Mouse (Mus musculus): ENCODE data around the gene Fabp1. TPM values are rescaled to one million over a fixed set of nuclear protein-coding genes. Genes with fewer than 3 reads are reported as not detected.

The Fabp1 gene
- 0.07 and 0.08 TPM in 2 replicates for polyA plus RNA-seq (2012)

- Histone ChIP-seq H3K4me1 (ENCODE audit: control insufficient read depth) (no peaks in the 10 kb centered on the region), H3K27me3 (ENCODE audit: control insufficient read depth) (no peaks in the 10 kb centered on the region), H3K36me3 (ENCODE audit: control insufficient read depth) (peaks cover 4% of the 10 kb centered on the region; the same call in 1 of the 2 replicates), H3K4me3 (replicated peaks) (peak within 1 kb of the TSS; percentile 8), H3K9me3 (ENCODE audit: control insufficient read depth, low read length) (no peaks in the 10 kb centered on the region)
- no peak for TF ChIP-seq TAL1 (IDR thresholded peaks at IDR 0.05; ENCODE audit: low read length)
- TF ChIP-seq GATA1 (IDR thresholded peaks at IDR 0.05; ENCODE audit: low read length), result no peak
Observed at GRCm38 (mm10) chr6:71199612-71200011, at the start of gene Fabp1. Fabp1 (plus strand) TSS chr6:71199827.

- Histone ChIP-seq H3K36me3 (ENCODE audit: control insufficient read depth) (no peaks in the 10 kb centered on the region), H3K9me3 (ENCODE audit: control insufficient read depth, low read length) (no peaks in the 10 kb centered on the region), H3K27me3 (ENCODE audit: control insufficient read depth) (no peaks in the 10 kb centered on the region), H3K4me3 (replicated peaks) (no peak overlapping the region), H3K4me1 (ENCODE audit: control insufficient read depth) (no peaks in the 10 kb centered on the region)
- TF ChIP-seq GATA1 (IDR thresholded peaks at IDR 0.05; ENCODE audit: low read length) (no peak), TAL1 (IDR thresholded peaks at IDR 0.05; ENCODE audit: low read length) (no peak)
Observed at GRCm38 (mm10) chr6:71151098-71151497, 48.5 kb upstream of the Fabp1 start.

GRCm38 (mm10) chr6:71153486-71153885, 46.1 kb upstream of the Fabp1 start:
- no peaks in the 10 kb centered on the region for H3K9me3 ChIP-seq (ENCODE audit: control insufficient read depth, low read length)
- H3K4me3 ChIP-seq (replicated peaks), result no peak overlapping the region
- no peaks in the 10 kb centered on the region for H3K36me3 ChIP-seq (ENCODE audit: control insufficient read depth)
- H3K27me3 ChIP-seq (ENCODE audit: control insufficient read depth), result no peaks in the 10 kb centered on the region
- H3K4me1 ChIP-seq (ENCODE audit: control insufficient read depth), result no peaks in the 10 kb centered on the region
- no peak for TF ChIP-seq TAL1 (IDR thresholded peaks at IDR 0.05; ENCODE audit: low read length)
- no peak for TF ChIP-seq GATA1 (IDR thresholded peaks at IDR 0.05; ENCODE audit: low read length)

- Histone ChIP-seq H3K9me3 (ENCODE audit: control insufficient read depth, low read length) (no peaks in the 10 kb centered on the region), H3K4me1 (ENCODE audit: control insufficient read depth) (no peaks in the 10 kb centered on the region), H3K36me3 (ENCODE audit: control insufficient read depth) (no peaks in the 10 kb centered on the region), H3K4me3 (replicated peaks) (no peak overlapping the region), H3K27me3 (ENCODE audit: control insufficient read depth) (no peaks in the 10 kb centered on the region)
- TF ChIP-seq TAL1 (IDR thresholded peaks at IDR 0.05; ENCODE audit: low read length) (no peak), GATA1 (IDR thresholded peaks at IDR 0.05; ENCODE audit: low read length) (no peak)
Observed at GRCm38 (mm10) chr6:71154861-71155260, 44.8 kb upstream of the Fabp1 start.

GRCm38 (mm10) chr6:71156674-71157326, 42.8 kb upstream of the Fabp1 start:
- Histone ChIP-seq H3K27me3 (ENCODE audit: control insufficient read depth) (no peaks in the 10 kb centered on the region), H3K4me1 (ENCODE audit: control insufficient read depth) (no peaks in the 10 kb centered on the region), H3K4me3 (replicated peaks) (no peak overlapping the region), H3K9me3 (ENCODE audit: control insufficient read depth, low read length) (no peaks in the 10 kb centered on the region), H3K36me3 (ENCODE audit: control insufficient read depth) (no peaks in the 10 kb centered on the region)
- TF ChIP-seq TAL1 (IDR thresholded peaks at IDR 0.05; ENCODE audit: low read length), result no peak
- no peak for TF ChIP-seq GATA1 (IDR thresholded peaks at IDR 0.05; ENCODE audit: low read length)

GRCm38 (mm10) chr6:71161290-71161689, 38.3 kb upstream of the Fabp1 start:
- TF ChIP-seq GATA1 (IDR thresholded peaks at IDR 0.05; ENCODE audit: low read length), result no peak
- TF ChIP-seq TAL1 (IDR thresholded peaks at IDR 0.05; ENCODE audit: low read length), result no peak

GRCm38 (mm10) chr6:71162269-71162668, 37.4 kb upstream of the Fabp1 start:
- TF ChIP-seq GATA1 (IDR thresholded peaks at IDR 0.05; ENCODE audit: low read length) (no peak), TAL1 (IDR thresholded peaks at IDR 0.05; ENCODE audit: low read length) (no peak)
- H3K4me1 ChIP-seq (ENCODE audit: control insufficient read depth), result no peaks in the 10 kb centered on the region; the same call in 1 of the 2 replicates
- no peaks in the 10 kb centered on the region for H3K36me3 ChIP-seq (ENCODE audit: control insufficient read depth)
- no peaks in the 10 kb centered on the region for H3K9me3 ChIP-seq (ENCODE audit: control insufficient read depth, low read length)
- H3K27me3 ChIP-seq (ENCODE audit: control insufficient read depth), result no peaks in the 10 kb centered on the region
- H3K4me3 ChIP-seq (replicated peaks), result no peak overlapping the region

More at GRCm38 (mm10) chr6:71161290-71161689, 38.3 kb upstream of the Fabp1 start:
- H3K27me3 ChIP-seq (ENCODE audit: control insufficient read depth), result no peaks in the 10 kb centered on the region
- no peaks in the 10 kb centered on the region for H3K9me3 ChIP-seq (ENCODE audit: control insufficient read depth, low read length)
- no peak overlapping the region for H3K4me3 ChIP-seq (replicated peaks)
- no peaks in the 10 kb centered on the region; the same call in 1 of the 2 replicates for H3K4me1 ChIP-seq (ENCODE audit: control insufficient read depth)
- H3K36me3 ChIP-seq (ENCODE audit: control insufficient read depth), result no peaks in the 10 kb centered on the region

GRCm38 (mm10) chr6:71164394-71164793, 35.2 kb upstream of the Fabp1 start:
- TF ChIP-seq GATA1 (IDR thresholded peaks at IDR 0.05; ENCODE audit: low read length), result no peak
- H3K27me3 ChIP-seq (ENCODE audit: control insufficient read depth), result no peaks in the 10 kb centered on the region
- H3K36me3 ChIP-seq (ENCODE audit: control insufficient read depth), result no peaks in the 10 kb centered on the region
- no peaks in the 10 kb centered on the region for H3K9me3 ChIP-seq (ENCODE audit: control insufficient read depth, low read length)
- no peaks in the 10 kb centered on the region; the same call in 1 of the 2 replicates for H3K4me1 ChIP-seq (ENCODE audit: control insufficient read depth)
- no peak overlapping the region for H3K4me3 ChIP-seq (replicated peaks)

- H3K9me3 ChIP-seq (ENCODE audit: control insufficient read depth, low read length), result no peaks in the 10 kb centered on the region
- TF ChIP-seq TAL1 (IDR thresholded peaks at IDR 0.05; ENCODE audit: low read length) (no peak), GATA1 (IDR thresholded peaks at IDR 0.05; ENCODE audit: low read length) (no peak)
- H3K36me3 ChIP-seq (ENCODE audit: control insufficient read depth), result no peaks in the 10 kb centered on the region
- H3K27me3 ChIP-seq (ENCODE audit: control insufficient read depth), result no peaks in the 10 kb centered on the region
- H3K4me3 ChIP-seq (replicated peaks), result no peak overlapping the region
- H3K4me1 ChIP-seq (ENCODE audit: control insufficient read depth), result no peaks in the 10 kb centered on the region; the same call in 1 of the 2 replicates
Observed at GRCm38 (mm10) chr6:71166551-71167169, 33.0 kb upstream of the Fabp1 start.
